Mouse (Mus musculus) liver, embryonic 14.5 days (tissue): ENCODE measurements around the gene Pnlip.

Source experiments
- CTCF ChIP-seq: IDR thresholded peaks from 2 replicates; pipeline ENCODE4 v1.5.1; 2016; ENCODE audit warnings: antibody characterized with exemption, low read depth, control low read depth
- EP300 ChIP-seq: IDR thresholded peaks from 2 replicates; pipeline ENCODE4 v1.6.1; 2016; ENCODE audit warnings: antibody characterized with exemption, low read depth

DNA sequence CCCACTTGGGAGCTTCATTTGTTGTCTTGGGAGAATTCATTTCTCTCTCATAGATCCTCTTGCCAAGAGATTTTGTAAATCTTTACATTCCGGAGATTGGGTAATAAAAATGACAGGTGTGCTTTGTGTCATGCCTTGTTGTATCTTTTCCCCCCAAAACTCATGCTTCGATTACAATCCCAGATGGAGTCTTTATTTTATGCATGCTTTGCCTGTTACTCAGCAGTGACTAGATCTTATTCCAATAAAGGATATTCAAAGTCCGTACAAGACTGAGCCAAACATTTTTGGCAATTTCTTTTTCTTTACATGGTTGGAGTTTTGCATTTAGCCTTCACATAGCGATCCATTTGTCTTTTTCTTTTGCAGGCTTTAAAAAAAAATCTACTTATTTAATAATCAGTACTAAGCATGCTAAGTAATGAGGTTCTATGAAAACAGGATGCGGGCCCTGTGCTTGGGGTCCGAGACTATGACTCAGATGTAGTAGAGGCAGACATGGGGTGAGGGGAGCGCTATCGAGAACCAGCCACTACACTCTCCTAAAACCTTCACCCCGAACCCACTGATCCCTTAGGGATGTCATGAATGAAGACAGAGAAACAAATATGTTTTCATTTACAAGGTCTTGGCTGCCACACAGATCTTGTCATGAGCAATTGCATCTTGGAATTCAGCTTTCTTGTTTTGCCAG is 26.9 kb upstream of the Pnlip start:
- TF ChIP-seq EP300 (no peak), CTCF (no peak)
